Mouse (Mus musculus) midbrain, embryonic 16.5 days (tissue): ENCODE data around the gene Inha. TPM values are rescaled to one million over a fixed set of nuclear protein-coding genes. Genes with fewer than 3 reads are reported as not detected.

Experiments
- ATAC-seq: fragments of 200-750 bp; cut with Nextera tagmentation; 2 replicates; pipeline ENCODE4 v1.8.0; 2017; ENCODE audit warnings: moderate TSS enrichment
- H3K27ac ChIP-seq: fragments of 300-500 bp; sonication (generic); 2 replicates; pipeline ENCODE4 v1.5.1; 2014; ENCODE audit warnings: mild to moderate bottlenecking, low read length, mixed read lengths
- H3K27me3 ChIP-seq: fragments of 300-500 bp; sonication (generic); 2 replicates; pipeline ENCODE4 v1.6.1; 2014; ENCODE audit warnings: low read depth, low read length, mixed read lengths; ENCODE audit not compliant: control insufficient read depth, insufficient read depth
- H3K36me3 ChIP-seq: fragments of 300-500 bp; sonication (generic); 2 replicates; pipeline ENCODE4 v1.6.1; 2014; ENCODE audit warnings: mild to moderate bottlenecking, low read length, moderate library complexity, mixed read lengths; ENCODE audit not compliant: control insufficient read depth, insufficient read depth
- H3K4me1 ChIP-seq: fragments of 300-500 bp; sonication (generic); 2 replicates; pipeline ENCODE4 v1.6.1; 2014; ENCODE audit warnings: mild to moderate bottlenecking, low read length, mixed read lengths; ENCODE audit not compliant: control insufficient read depth, insufficient read depth
- H3K4me2 ChIP-seq: fragments of 300-500 bp; sonication (generic); 2 replicates; pipeline ENCODE4 v1.6.1; 2014; ENCODE audit warnings: mild to moderate bottlenecking, low read length, mixed read lengths
- H3K4me3 ChIP-seq: fragments of 300-500 bp; sonication (generic); 2 replicates; pipeline ENCODE4 v1.5.1; 2014; ENCODE audit warnings: low read depth, mild to moderate bottlenecking, low read length, moderate library complexity, mixed read lengths
- H3K9ac ChIP-seq: fragments of 300-500 bp; sonication (generic); 2 replicates; pipeline ENCODE4 v1.6.1; 2014; ENCODE audit warnings: low read depth, low read length, mixed read lengths
- H3K9me3 ChIP-seq: fragments of 300-500 bp; sonication (generic); replicated peaks from 2 replicates; pipeline ENCODE4 v1.6.1; 2014; ENCODE audit warnings: mild to moderate bottlenecking, low read length, mixed read lengths; ENCODE audit not compliant: control insufficient read depth, poor library complexity, severe bottlenecking
- WGBS: fragments of 180-500 bp; shearing (Covaris S2); extraction: QIAGEN DNeasy Blood & Tissue Kit; methylation state at CpG from one replicate; pipeline ENCODE4 v1.1.7; 2014; 5-methylcytosine and 5-hydroxymethylcytosine counted together
- polyA plus RNA-seq: library from polyadenylated mRNA; unstranded; fragments of >200 nt; fragmentation: Nextera tagmentation; extraction: Ambion mirVana; gene quantifications from 2 replicates; pipeline ENCODE4 v1.2.1, GENCODE M21; 2015

Inha gene
- polyA plus RNA-seq, 1 experiment from 2014 or later = 21.2 TPM

DNA sequence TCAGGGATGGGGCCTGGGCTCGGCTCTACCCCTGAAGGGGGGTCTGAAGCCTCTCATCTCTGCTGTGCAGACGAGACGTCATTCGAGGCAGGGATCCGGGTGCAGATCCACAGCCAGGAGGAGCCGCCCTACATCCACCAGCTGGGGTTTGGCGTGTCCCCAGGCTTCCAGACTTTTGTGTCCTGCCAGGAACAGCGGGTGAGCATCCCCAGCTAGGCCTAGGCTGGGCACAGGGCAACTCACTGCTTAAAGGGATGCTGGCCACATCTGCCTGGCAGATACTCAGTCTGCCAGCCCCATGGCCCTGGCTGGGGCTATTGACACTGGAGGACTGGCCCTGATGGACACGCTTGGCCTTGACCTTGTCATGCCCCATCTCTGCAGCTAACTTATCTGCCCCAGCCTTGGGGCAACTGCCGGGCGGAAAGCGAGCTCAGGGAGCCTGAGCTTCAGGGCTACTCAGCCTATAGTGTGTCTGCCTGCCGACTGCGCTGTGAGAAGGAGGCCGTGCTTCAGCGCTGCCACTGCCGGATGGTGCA, 37.5 kb upstream of the Inha start:
- ATAC-seq = no peak

DNA sequence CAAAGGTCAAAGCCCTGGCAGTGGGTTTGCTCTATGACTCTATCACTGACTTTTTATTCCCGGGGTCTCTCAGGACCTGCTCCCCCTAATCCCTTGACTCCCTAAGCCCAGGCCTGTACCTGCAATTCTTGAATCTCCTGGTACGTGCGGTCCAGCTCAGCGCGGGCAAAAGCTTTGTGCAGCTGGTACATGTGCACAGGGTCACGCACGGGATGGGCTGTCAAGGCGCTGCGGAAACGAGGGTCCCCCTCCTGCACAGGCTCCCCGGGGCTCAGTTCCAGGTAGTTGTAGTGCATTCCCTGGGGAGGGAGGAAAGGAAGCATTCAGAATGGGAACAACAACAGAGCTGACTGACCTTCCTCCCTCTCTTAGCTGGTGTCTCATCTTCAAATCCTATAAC, 30.4 kb upstream of the Inha start:
- H3K9me3 ChIP-seq = no peaks in the 10 kb centered on the region
- peaks cover 33% of the 10 kb centered on the region for H3K36me3 ChIP-seq
- H3K27me3 ChIP-seq = no peaks in the 10 kb centered on the region
- WGBS = 94% methylated on average over 11 of the region's 11 CpGs
- no peak overlapping the region for H3K4me3 ChIP-seq
- H3K4me1 ChIP-seq = peaks cover 30% of the 10 kb centered on the region
- H3K27ac ChIP-seq = no peak overlapping the region
- no peak for ATAC-seq
- no peak overlapping the region for H3K4me2 ChIP-seq
- no peak overlapping the region for H3K9ac ChIP-seq

More for the DNA sequence above, 37.5 kb upstream of the Inha start:
- WGBS = 83% methylated on average over 17 of the region's 17 CpGs
- Histone ChIP-seq H3K4me2 (no peak overlapping the region), H3K27ac (no peak overlapping the region), H3K9ac (no peak overlapping the region), H3K4me1 (peaks cover 9% of the 10 kb centered on the region), H3K4me3 (no peak overlapping the region), H3K36me3 (peaks cover 13% of the 10 kb centered on the region; the same call in 1 of the 2 replicates), H3K27me3 (no peaks in the 10 kb centered on the region), H3K9me3 (no peaks in the 10 kb centered on the region)

DNA sequence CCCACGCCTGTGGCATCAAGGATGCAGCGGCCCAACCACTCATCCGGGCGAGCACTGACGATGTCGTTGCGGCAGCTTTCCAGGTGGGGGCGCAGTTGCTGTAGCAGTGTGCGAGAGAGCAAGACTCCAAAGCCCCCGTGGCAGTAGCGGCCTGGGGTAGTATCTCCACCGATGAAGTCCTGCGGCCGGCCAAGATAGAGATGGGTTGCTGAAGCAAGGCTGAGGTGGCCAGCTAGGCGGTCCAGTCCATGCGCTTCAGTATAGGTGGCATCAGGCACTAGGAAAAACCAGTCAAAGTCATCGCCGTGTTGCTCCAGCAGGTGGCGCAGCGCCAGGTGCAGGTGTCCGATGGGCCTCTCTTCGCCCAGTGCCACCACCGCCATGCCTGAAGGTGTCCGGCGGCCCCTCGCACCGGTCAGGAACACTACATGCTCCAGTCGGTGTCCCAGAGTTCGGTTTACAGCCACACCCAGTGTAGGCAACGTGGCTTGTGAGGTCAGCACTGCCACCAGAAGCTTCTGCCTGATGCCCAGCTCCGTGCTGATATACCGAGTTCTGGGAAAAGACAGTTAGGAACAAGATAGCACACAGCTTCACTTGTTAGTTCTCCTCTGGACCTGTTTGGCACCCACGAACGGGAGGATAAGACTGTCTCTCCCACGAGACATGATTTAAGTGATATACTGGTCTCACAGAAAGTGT, 29.5 kb upstream of the Inha start:
- Histone ChIP-seq H3K4me2 (peak overlapping the region; percentile 80), H3K27me3 (no peaks in the 10 kb centered on the region), H3K4me1 (peaks cover 39% of the 10 kb centered on the region), H3K4me3 (peak overlapping the region; percentile 74), H3K9me3 (no peaks in the 10 kb centered on the region), H3K9ac (peak overlapping the region; percentile 47), H3K27ac (peak overlapping the region; percentile 43; the same call in 1 of the 2 replicates), H3K36me3 (peaks cover 31% of the 10 kb centered on the region)
- peak; percentile 15; the same call in 1 of the 2 replicates for ATAC-seq
- WGBS = 9% methylated on average over 35 of the region's 35 CpGs

DNA sequence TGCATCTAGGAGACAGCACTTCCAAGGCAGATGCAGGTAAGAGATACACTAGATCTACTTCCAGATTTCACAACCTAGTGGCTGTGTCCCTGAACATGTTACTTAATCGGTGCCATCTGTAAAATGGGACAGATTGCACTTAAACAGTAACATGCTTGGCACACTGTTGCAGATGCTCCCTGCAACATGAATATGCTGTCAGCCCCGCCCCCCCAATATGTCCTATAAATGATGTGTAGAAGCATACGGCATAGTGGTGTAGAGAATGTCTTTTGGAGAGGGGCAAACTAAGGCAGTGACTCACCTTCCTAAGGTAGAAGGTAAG, 28.9 kb upstream of the Inha start:
- WGBS = 56% methylated on average over 3 of the region's 3 CpGs
- H3K4me3 ChIP-seq = peak overlapping the region; percentile 74
- H3K4me2 ChIP-seq = peak overlapping the region; percentile 80
- no peaks in the 10 kb centered on the region for H3K9me3 ChIP-seq
- H3K36me3 ChIP-seq = peaks cover 34% of the 10 kb centered on the region
- H3K27me3 ChIP-seq = no peaks in the 10 kb centered on the region
- no peak for ATAC-seq
- H3K9ac ChIP-seq = peak overlapping the region; percentile 88
- H3K27ac ChIP-seq = no peak overlapping the region
- H3K4me1 ChIP-seq = peaks cover 44% of the 10 kb centered on the region

DNA sequence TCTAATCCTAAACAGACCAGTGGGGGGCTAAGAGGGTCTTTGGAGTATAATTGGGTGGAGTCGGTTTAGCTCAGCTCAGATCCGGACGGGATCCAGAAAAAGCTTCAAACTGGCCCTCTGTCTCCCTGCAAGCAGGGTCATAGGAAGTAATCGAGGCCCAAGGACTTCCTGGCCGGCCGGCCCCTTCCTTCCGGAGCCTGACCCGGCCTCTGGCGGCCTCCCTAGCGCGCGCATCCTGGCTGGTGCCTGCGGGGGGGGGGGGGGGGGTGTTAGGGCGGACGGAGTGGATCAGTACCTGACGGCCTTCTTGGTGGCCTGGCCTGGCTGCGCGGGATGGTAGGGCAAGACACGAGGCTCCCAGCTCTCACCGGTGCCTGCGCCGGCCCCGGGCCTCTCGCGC, 28.4 kb upstream of the Inha start:
- 0% methylated on average over 16 of the region's 25 CpGs for WGBS
- Histone ChIP-seq H3K27me3 (no peaks in the 10 kb centered on the region), H3K4me2 (peak overlapping the region; percentile 80), H3K27ac (peak overlapping the region; percentile 80), H3K9ac (peak overlapping the region; percentile 88), H3K4me1 (peaks cover 45% of the 10 kb centered on the region), H3K36me3 (peaks cover 36% of the 10 kb centered on the region), H3K4me3 (peak overlapping the region; percentile 74), H3K9me3 (no peaks in the 10 kb centered on the region)
- ATAC-seq = no peak; the same call in 1 of the 2 replicates

DNA sequence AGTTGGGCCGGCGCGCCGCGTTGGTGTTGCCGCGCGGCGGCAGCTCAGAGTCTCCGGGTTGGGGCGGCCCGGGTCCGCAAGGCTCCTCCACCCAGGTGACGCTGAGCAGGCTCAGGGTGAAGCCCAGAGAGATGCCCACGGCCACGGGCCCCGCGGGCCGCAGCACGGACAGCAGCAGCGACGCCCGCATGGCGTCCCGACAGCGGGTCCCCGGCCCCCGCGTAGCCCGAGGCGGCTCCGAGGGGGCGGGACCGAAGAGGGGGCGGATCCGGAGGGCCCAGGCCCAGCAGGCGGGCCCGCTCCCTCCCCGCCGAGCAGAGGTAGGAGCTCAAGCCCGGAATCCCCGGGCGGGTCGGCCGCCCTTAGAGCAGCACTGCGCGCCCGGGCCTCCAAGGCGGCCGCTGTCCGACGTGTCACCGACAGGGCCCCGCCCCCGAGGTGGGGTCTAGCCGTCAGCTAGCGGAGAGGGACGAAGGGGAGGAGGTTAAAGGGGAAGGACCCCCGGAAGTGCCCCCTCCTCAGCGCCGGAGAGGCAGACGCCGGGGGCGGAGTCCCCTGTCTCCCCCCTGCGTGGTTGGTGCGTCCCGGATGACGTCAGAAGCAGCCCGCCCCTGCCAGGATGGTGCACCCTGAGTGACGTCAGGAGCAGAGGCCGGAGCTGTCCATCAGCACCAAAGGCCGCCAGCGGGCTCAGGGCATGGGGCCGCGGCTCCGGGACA, 27.8 kb upstream of the Inha start, which contains the start of the genes Chpf and Tmem198:
TSS of gene Chpf (minus strand) at position 392 of the 719 bp plus-strand sequence.
TSS of gene Tmem198 (plus strand) at position 617 of the 719 bp plus-strand sequence.
- Histone ChIP-seq H3K4me3 (peak within 1 kb of the TSS; percentile 74), H3K27ac (peak within 1 kb of the TSS; percentile 80), H3K9ac (peak within 1 kb of the TSS; percentile 88), H3K4me1 (peaks cover 43% of the 10 kb centered on the region), H3K36me3 (peaks cover 32% of the 10 kb centered on the region), H3K4me2 (peak within 1 kb of the TSS; percentile 80), H3K27me3 (no peaks in the 10 kb centered on the region), H3K9me3 (no peaks in the 10 kb centered on the region)
- 0% methylated on average over 46 of the region's 76 CpGs for WGBS
- peak; percentile 86 for ATAC-seq

DNA sequence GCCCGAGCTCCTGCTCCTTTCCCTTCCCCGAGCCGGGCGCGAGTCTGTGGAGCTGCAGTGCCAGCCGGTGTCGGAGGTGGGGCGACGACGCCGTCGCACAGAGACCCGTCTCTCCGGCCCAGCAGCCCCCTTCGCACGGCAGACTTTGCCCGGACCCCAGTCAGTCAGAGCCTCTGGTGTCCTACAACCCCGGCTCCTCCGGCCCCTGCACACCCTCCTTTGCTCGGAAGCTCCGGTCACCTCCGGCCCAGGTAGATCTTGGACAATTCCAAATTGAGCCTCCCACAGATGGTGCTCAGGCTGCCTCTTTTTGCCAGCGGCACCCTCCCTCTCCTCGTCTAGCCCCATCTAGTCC, 27.3 kb upstream of the Inha start:
- Histone ChIP-seq H3K9me3 (no peaks in the 10 kb centered on the region), H3K9ac (peak overlapping the region; percentile 88), H3K4me2 (peak overlapping the region; percentile 80), H3K27me3 (peaks cover 4% of the 10 kb centered on the region), H3K27ac (peak overlapping the region; percentile 80), H3K4me1 (peaks cover 43% of the 10 kb centered on the region), H3K36me3 (peaks cover 34% of the 10 kb centered on the region), H3K4me3 (peak overlapping the region; percentile 74)
- 1% methylated on average over 24 of the region's 24 CpGs for WGBS
- ATAC-seq = peak; percentile 47

DNA sequence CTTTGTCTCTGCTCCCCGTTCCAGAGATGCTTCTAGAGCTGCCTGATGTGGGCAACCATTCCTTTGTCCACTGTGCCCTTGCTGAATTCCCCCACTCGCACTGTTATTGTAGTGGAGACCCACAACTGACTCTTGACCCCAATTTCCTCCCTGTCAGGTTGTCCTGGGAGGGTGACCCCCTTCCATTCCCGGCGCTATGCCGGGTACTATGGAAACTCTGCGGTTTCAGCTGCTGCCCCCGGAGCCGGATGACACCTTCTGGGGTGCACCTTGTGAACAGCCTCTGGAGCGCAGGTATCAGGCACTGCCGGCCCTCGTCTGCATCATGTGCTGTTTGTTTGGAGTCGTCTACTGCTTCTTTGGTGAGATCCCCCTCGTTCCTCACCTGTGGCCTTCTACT, 26.8 kb upstream of the Inha start:
- 10% methylated on average over 13 of the region's 13 CpGs for WGBS
- Histone ChIP-seq H3K4me1 (peaks cover 43% of the 10 kb centered on the region), H3K27ac (peak overlapping the region; percentile 80), H3K27me3 (peaks cover 7% of the 10 kb centered on the region), H3K36me3 (peaks cover 33% of the 10 kb centered on the region), H3K9ac (peak overlapping the region; percentile 88), H3K4me3 (peak overlapping the region; percentile 74), H3K4me2 (peak overlapping the region; percentile 80), H3K9me3 (no peaks in the 10 kb centered on the region)
- peak; percentile 3; the same call in 1 of the 2 replicates for ATAC-seq

DNA sequence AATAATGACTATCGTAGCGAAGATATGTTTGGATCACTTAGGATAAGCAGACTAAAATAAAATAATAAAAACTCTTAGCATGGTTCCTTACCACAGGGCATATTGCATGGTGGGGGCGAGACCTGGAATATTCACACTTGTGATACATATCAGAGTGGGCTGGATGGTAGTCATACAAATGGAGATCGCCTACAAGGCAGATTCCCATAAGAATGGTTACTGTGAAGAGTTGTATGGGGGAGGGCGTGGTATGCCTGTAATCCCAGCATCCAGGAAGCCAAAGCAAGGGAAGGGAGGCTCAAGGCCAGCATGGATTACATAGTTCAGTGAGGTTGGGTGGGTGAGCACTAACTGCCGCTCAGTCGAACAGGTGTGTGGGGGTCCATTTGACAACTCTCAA, 26.1 kb upstream of the Inha start:
- Histone ChIP-seq H3K27ac (no peak overlapping the region), H3K36me3 (peaks cover 32% of the 10 kb centered on the region), H3K4me2 (peak overlapping the region; percentile 80), H3K9me3 (no peaks in the 10 kb centered on the region), H3K9ac (peak overlapping the region; percentile 41; the same call in 1 of the 2 replicates), H3K4me1 (peaks cover 43% of the 10 kb centered on the region), H3K4me3 (peak overlapping the region; percentile 74), H3K27me3 (peaks cover 13% of the 10 kb centered on the region)
- WGBS = 81% methylated on average over 7 of the region's 7 CpGs
- ATAC-seq = no peak
